Mouse (Mus musculus) lung, embryonic 14.5 days (tissue): ENCODE measurements around the gene Usp46. TPM values are rescaled to one million over a fixed set of nuclear protein-coding genes. Genes with fewer than 3 reads are reported as not detected.

Source experiments
- ATAC-seq: fragments of 200-750 bp; cut with Nextera tagmentation; 2 replicates; pipeline ENCODE4 v1.8.0; 2017; ENCODE audit warnings: mild to moderate bottlenecking, moderate TSS enrichment, moderate library complexity; ENCODE audit not compliant: insufficient read depth
- DNase-seq: peaks from one replicate; pipeline ENCODE4 v3.0.0-alpha.2; 2015
- H3K27ac ChIP-seq: fragments of 300-500 bp; sonication (generic); 2 replicates; pipeline ENCODE4 v1.5.1; 2014; ENCODE audit warnings: low read depth, mild to moderate bottlenecking, moderate library complexity
- H3K27me3 ChIP-seq: fragments of 300-500 bp; sonication (generic); 2 replicates; pipeline ENCODE4 v1.6.1; 2014; ENCODE audit warnings: low read length, control low read depth; ENCODE audit not compliant: insufficient read depth
- H3K36me3 ChIP-seq: fragments of 300-500 bp; sonication (generic); 2 replicates; pipeline ENCODE4 v1.6.1; 2014; ENCODE audit warnings: control low read depth; ENCODE audit not compliant: insufficient read depth
- H3K4me1 ChIP-seq: fragments of 300-500 bp; sonication (generic); 2 replicates; pipeline ENCODE4 v1.6.1; 2014; ENCODE audit warnings: antibody characterized with exemption, control low read depth; ENCODE audit not compliant: insufficient read depth
- H3K4me2 ChIP-seq: fragments of 300-500 bp; sonication (generic); 2 replicates; pipeline ENCODE4 v1.6.1; 2014; ENCODE audit warnings: mild to moderate bottlenecking
- H3K4me3 ChIP-seq: fragments of 300-500 bp; sonication (generic); 2 replicates; pipeline ENCODE4 v1.5.1; 2014; ENCODE audit warnings: low read depth, low read length
- H3K9ac ChIP-seq: fragments of 300-500 bp; sonication (generic); 2 replicates; pipeline ENCODE4 v1.6.1; 2014
- H3K9me3 ChIP-seq: fragments of 300-500 bp; sonication (generic); 2 replicates; pipeline ENCODE4 v1.6.1; 2016; ENCODE audit warnings: low read depth, low read length, control low read depth
- CTCF ChIP-seq: IDR thresholded peaks from 2 replicates; pipeline ENCODE4 v1.5.1; 2016; ENCODE audit warnings: antibody characterized with exemption, low read depth
- WGBS: fragments of 180-500 bp; shearing (Covaris S2); extraction: QIAGEN DNeasy Blood & Tissue Kit; methylation state at CpG from one replicate; pipeline ENCODE4 v1.1.7; 2014; 5-methylcytosine and 5-hydroxymethylcytosine counted together
- polyA plus RNA-seq: library from polyadenylated mRNA; unstranded; fragments of >200 nt; fragmentation: Nextera tagmentation; extraction: Ambion mirVana; gene quantifications from 2 replicates; pipeline ENCODE4 v1.2.1, GENCODE M21; 2014

Gene Usp46
- polyA plus RNA-seq, 1 experiment from 2014 or later, result 46.8 TPM

DNA sequence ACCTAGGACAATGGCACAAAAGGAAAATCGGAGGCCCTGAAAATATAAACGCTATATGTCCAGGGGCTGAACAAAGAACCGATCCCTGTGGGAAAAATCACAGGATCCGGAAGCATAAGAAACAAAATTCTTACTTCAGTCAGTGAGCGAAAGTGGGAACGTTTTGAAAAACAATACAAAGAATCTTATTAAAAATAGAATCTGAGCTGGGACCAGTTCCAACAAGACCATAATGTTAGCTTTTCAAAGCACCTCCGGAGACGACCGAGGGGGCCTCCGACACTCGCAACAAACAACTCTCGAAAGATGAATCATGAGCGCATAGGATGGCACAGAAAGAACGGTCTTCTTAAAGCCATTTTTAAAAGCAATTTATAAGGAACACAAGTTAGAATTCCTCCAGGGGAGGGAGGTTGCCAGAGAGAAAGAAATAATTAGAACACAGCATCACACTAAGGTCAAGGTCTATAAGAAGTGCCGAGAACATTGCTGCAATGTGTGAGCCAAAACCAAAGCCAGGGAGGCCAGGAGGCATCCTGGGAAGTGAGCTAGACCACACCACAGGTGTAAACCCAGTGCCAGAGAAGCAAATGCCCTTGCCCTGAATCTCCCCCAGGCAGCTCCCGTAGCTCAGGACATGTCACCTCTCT lies 19.3 kb downstream of the Usp46 start:
- DNase-seq, result peak; percentile 70
- 49% methylated on average over 16 of the region's 16 CpGs for WGBS
- ATAC-seq, result no peak
- Histone ChIP-seq H3K36me3 (0 out of 2 replicates have a peak, but pooled peaks cover 2% of the 10 kb centered on the region), H3K4me2 (peak overlapping the region; percentile 2; the same call in 1 of the 2 replicates), H3K9ac (no peak overlapping the region), H3K27me3 (no peaks in the 10 kb centered on the region), H3K4me1 (peaks cover 12% of the 10 kb centered on the region), H3K27ac (peak overlapping the region; percentile 15; the same call in 1 of the 2 replicates), H3K9me3 (no peaks in the 10 kb centered on the region), H3K4me3 (no peak overlapping the region)
- no peak for TF ChIP-seq CTCF

DNA sequence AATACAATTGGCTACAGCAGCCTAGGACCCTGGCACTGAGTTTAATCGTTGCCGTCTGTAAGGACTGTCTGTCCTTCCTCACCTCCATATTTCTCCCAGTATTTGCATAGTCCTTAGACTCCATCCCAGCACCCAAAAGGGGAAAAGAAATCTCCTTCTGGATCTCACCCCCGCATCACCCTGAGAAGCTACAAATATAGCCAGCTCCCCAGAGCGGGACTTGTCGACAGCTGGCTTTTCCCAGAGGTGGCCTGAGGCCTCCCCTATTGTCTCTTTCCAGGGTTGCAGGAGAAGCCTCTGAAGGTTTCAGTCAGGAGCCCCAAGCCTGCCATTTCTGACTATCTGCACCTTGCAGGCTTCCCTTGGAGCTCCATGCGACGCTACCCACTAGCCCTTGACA lies 23.6 kb downstream of the Usp46 start:
- Histone ChIP-seq H3K4me3 (no peak overlapping the region), H3K27ac (no peak overlapping the region), H3K4me2 (no peak overlapping the region), H3K36me3 (peaks cover 2% of the 10 kb centered on the region; the same call in 1 of the 2 replicates), H3K9me3 (no peaks in the 10 kb centered on the region), H3K27me3 (no peaks in the 10 kb centered on the region), H3K9ac (no peak overlapping the region), H3K4me1 (peaks cover 3% of the 10 kb centered on the region)
- TF ChIP-seq CTCF, result no peak
- no peak for DNase-seq
- ATAC-seq, result no peak
- 67% methylated on average over 7 of the region's 7 CpGs for WGBS

DNA sequence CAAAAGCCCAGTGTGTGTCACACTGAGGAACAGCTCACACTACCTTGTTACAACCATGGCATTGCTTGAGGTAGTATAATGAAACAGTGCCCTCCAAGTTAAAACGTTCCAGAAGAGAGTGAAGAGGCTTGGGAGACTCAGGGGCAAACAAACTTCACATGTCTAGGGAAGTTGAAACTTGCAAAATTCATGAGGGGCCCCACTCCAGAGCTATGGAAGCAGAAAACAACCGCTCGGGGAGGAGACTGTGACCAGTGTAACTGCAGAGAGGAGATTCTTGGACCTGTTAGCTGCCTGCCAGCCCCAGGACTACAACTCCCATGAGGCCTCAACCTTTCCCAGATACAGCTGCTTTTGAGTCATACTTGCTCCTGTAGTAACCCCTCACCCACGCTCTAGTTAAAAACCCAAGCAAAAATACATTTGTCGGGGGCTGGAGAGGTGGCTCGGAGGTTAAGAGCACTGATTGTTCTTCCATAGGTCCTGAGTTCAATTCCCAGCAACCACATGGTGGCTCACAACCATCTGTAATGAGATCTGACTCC lies 25.4 kb downstream of the Usp46 start:
- no peaks in the 10 kb centered on the region for H3K27me3 ChIP-seq
- no peak overlapping the region for H3K27ac ChIP-seq
- H3K9ac ChIP-seq, result no peak overlapping the region
- ATAC-seq, result no peak
- WGBS, result 58% methylated on average over 6 of the region's 6 CpGs
- H3K4me2 ChIP-seq, result no peak overlapping the region
- H3K9me3 ChIP-seq, result no peaks in the 10 kb centered on the region
- no peaks in the 10 kb centered on the region; the same call in 1 of the 2 replicates for H3K36me3 ChIP-seq
- no peak for TF ChIP-seq CTCF
- DNase-seq, result no peak
- H3K4me3 ChIP-seq, result no peak overlapping the region
- H3K4me1 ChIP-seq, result peaks cover 7% of the 10 kb centered on the region; the same call in 1 of the 2 replicates

- WGBS, result 85% methylated on average over 4 of the region's 4 CpGs
- no peak overlapping the region for H3K4me2 ChIP-seq
- H3K9ac ChIP-seq, result no peak overlapping the region
- no peaks in the 10 kb centered on the region for H3K9me3 ChIP-seq
- DNase-seq, result no peak
- H3K4me1 ChIP-seq, result peaks cover 7% of the 10 kb centered on the region; the same call in 1 of the 2 replicates
- H3K36me3 ChIP-seq, result peaks cover 12% of the 10 kb centered on the region
- H3K4me3 ChIP-seq, result no peak overlapping the region
- no peak for ATAC-seq
- no peak for TF ChIP-seq CTCF
- no peak overlapping the region for H3K27ac ChIP-seq
- H3K27me3 ChIP-seq, result no peaks in the 10 kb centered on the region
Measured at GRCm38 (mm10) chr5:74040541-74040940, 27.7 kb downstream of the Usp46 start.

- Histone ChIP-seq H3K4me2 (no peak overlapping the region), H3K27ac (no peak overlapping the region), H3K36me3 (peaks cover 28% of the 10 kb centered on the region), H3K4me1 (peaks cover 5% of the 10 kb centered on the region; the same call in 1 of the 2 replicates), H3K4me3 (no peak overlapping the region), H3K9me3 (no peaks in the 10 kb centered on the region), H3K9ac (no peak overlapping the region), H3K27me3 (no peaks in the 10 kb centered on the region)
- 87% methylated on average over 2 of the region's 2 CpGs for WGBS
- no peak for ATAC-seq
- DNase-seq, result no peak
- no peak for TF ChIP-seq CTCF
Measured at GRCm38 (mm10) chr5:74035454-74035853, 32.8 kb downstream of the Usp46 start.

- ATAC-seq, result no peak
- TF ChIP-seq CTCF, result peak; percentile 34
- 73% methylated on average over 4 of the region's 4 CpGs for WGBS
Measured at GRCm38 (mm10) chr5:74034177-74034576, 34.1 kb downstream of the Usp46 start.

DNA sequence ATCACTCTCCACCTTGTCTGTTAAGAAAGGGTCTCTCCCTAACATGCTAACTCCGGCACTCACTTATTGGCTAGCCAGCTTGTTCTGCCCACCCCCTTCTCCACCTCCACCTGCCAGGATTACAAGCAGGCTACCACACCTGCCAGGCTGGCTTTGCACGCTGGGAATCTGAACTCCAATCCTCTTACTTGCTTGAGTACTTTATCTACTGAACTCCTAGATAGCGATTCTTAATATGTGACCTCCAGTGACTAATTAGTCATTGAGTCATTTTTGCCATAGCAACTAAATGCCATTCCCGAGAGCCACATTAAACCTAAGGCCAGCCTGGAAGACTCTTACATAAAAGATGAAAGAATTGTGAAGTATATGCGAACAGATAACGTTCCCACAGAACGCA lies 38.4 kb downstream of the Usp46 start:
- DNase-seq (peak; percentile 19), ATAC-seq (no peak)
- Histone ChIP-seq H3K9ac (no peak overlapping the region), H3K27ac (no peak overlapping the region), H3K27me3 (no peaks in the 10 kb centered on the region), H3K4me3 (no peak overlapping the region), H3K4me1 (peaks cover 11% of the 10 kb centered on the region; the same call in 1 of the 2 replicates), H3K4me2 (no peak overlapping the region), H3K36me3 (peaks cover 37% of the 10 kb centered on the region), H3K9me3 (no peaks in the 10 kb centered on the region)
- 25% methylated on average over 7 of the region's 7 CpGs for WGBS
- TF ChIP-seq CTCF, result no peak

More at GRCm38 (mm10) chr5:74034177-74034576, 34.1 kb downstream of the Usp46 start:
- Histone ChIP-seq H3K4me1 (peaks cover 11% of the 10 kb centered on the region; the same call in 1 of the 2 replicates), H3K4me2 (no peak overlapping the region), H3K36me3 (peaks cover 31% of the 10 kb centered on the region), H3K9me3 (no peaks in the 10 kb centered on the region), H3K4me3 (no peak overlapping the region), H3K27me3 (no peaks in the 10 kb centered on the region), H3K27ac (no peak overlapping the region), H3K9ac (no peak overlapping the region)
- no peak for DNase-seq
